14 mouse cellular contexts compared by ENCODE assay signal in the genomic region with DNA sequence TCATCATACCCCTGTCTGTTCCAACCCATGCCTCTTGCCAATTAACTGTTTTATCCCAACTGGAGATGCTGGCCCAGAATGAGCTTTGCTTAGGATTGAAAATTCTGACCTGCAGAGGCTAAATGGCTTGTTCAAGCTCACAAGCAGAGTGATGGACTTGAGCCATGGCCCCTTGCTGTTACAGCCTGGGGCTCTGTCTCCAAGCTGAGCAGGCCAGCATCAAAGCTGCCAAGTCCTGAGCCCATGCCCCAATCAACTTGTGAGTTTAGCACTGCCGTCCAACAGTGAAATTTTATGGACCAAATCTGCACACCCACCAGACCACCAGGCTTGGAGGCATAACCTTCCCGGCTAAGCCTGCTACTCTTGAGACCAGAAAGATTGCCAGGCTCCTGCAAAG.
DNase-seq lines count a peak whose midpoint lies in the region; ATAC-seq lines count a peak whose summit lies in the region.
"Had no signal": no experiment of that assay in that cellular context is flagged by ENCODE, and none has a peak within 500 bp of the region (broad histone marks: within the 10 kb centered on the region; RNA-seq: fewer than 3 reads in every experiment).

No protein-coding gene starts in this region.

- H3K9me3 ChIP-seq in embryonic facial prominence, embryonic 12.5 days = no peaks in the 10 kb centered on the region
- H3K9me3 ChIP-seq in embryonic facial prominence, embryonic 10.5 days = no peaks in the 10 kb centered on the region
- H3K9me3 ChIP-seq in forebrain, embryonic 16.5 days (ENCODE audit: control insufficient read depth, low read length) = no peaks in the 10 kb centered on the region
- H3K9me3 ChIP-seq in midbrain, embryonic 12.5 days = no peaks in the 10 kb centered on the region
- H3K9me3 ChIP-seq: heart, embryonic 15.5 days; liver, embryonic 12.5 days had no signal

- no peak for ATAC-seq in embryonic facial prominence, embryonic 12.5 days (ENCODE audit: insufficient number of reproducible peaks, insufficient read depth, low FRiP score, low TSS enrichment)
- ATAC-seq in forebrain, embryonic 16.5 days = peak; percentile 24
- ATAC-seq in midbrain, embryonic 12.5 days (ENCODE audit: low FRiP score, low read depth) = no peak
- ATAC-seq: liver, embryonic 12.5 days had no signal

- H3K4me3 ChIP-seq in embryonic facial prominence, embryonic 12.5 days = no peak overlapping the region
- no peak overlapping the region for H3K4me3 ChIP-seq in embryonic facial prominence, embryonic 10.5 days
- H3K4me3 ChIP-seq in forebrain, embryonic 16.5 days (replicated peaks; ENCODE audit: low read length) = peak overlapping the region; percentile 31
- peak overlapping the region; percentile 12; the same call in 1 of the 2 replicates for H3K4me3 ChIP-seq in midbrain, embryonic 12.5 days
- H3K4me3 ChIP-seq: heart, embryonic 15.5 days; liver, embryonic 12.5 days had no signal

- H3K4me2 ChIP-seq in embryonic facial prominence, embryonic 12.5 days (replicated peaks) = peak overlapping the region; percentile 35
- peak overlapping the region; percentile 56 for H3K4me2 ChIP-seq in forebrain, embryonic 16.5 days (ENCODE audit: low read length)
- peak overlapping the region; percentile 51 for H3K4me2 ChIP-seq in midbrain, embryonic 12.5 days (replicated peaks)
- H3K4me2 ChIP-seq: heart, embryonic 15.5 days; liver, embryonic 12.5 days had no signal

- DNase-seq in embryonic facial prominence, embryonic 10.5 days (ENCODE audit: low spot score) = no peak
- peak; percentile 25 for DNase-seq in cerebellum, adult 8-10 months
- DNase-seq in spleen, postnatal 4 days (ENCODE audit: low spot score in 2 of 2) = no peak
- no peak for DNase-seq in lung, postnatal 25 days (ENCODE audit: low spot score)
- no peak for DNase-seq in adrenal gland, postnatal 14 days
- DNase-seq: gastrocnemius, postnatal 14 days; kidney, adult 8-10 months; right cerebral cortex, postnatal 4 days had no signal

- H3K9ac ChIP-seq in embryonic facial prominence, embryonic 12.5 days = no peak overlapping the region
- 0 out of 2 replicates have a peak overlapping the region, but pooled peaks have one; percentile 5 for H3K9ac ChIP-seq in forebrain, embryonic 16.5 days (replicated peaks; ENCODE audit: low read depth, low read length)
- 0 out of 2 replicates have a peak overlapping the region, but pooled peaks have one; percentile 11 for H3K9ac ChIP-seq in midbrain, embryonic 12.5 days (replicated peaks)
- H3K9ac ChIP-seq: heart, embryonic 15.5 days; liver, embryonic 12.5 days had no signal

- no peaks in the 10 kb centered on the region for H3K27me3 ChIP-seq in embryonic facial prominence, embryonic 12.5 days
- no peaks in the 10 kb centered on the region for H3K27me3 ChIP-seq in embryonic facial prominence, embryonic 10.5 days (replicated peaks; ENCODE audit: low read depth, poor library complexity, severe bottlenecking)
- no peaks in the 10 kb centered on the region for H3K27me3 ChIP-seq in forebrain, embryonic 16.5 days (replicated peaks; ENCODE audit: control insufficient read depth, insufficient read depth, low read length)
- H3K27me3 ChIP-seq in midbrain, embryonic 12.5 days = no peaks in the 10 kb centered on the region; the same call in 1 of the 2 replicates
- H3K27me3 ChIP-seq: heart, embryonic 15.5 days had no signal

- WGBS in embryonic facial prominence, embryonic 12.5 days = 72% methylated on average over 2 of the region's 2 CpGs
- WGBS in embryonic facial prominence, embryonic 10.5 days = 55% methylated on average over 2 of the region's 2 CpGs
- 17% methylated on average over 2 of the region's 2 CpGs for WGBS in forebrain, embryonic 16.5 days
- 14% methylated on average over 2 of the region's 2 CpGs for WGBS in midbrain, embryonic 12.5 days

- H3K27ac ChIP-seq in embryonic facial prominence, embryonic 12.5 days = no peak overlapping the region
- no peak overlapping the region for H3K27ac ChIP-seq in embryonic facial prominence, embryonic 10.5 days (replicated peaks)
- H3K27ac ChIP-seq in forebrain, embryonic 16.5 days (ENCODE audit: low read length) = peak overlapping the region; percentile 24
- H3K27ac ChIP-seq in midbrain, embryonic 12.5 days (replicated peaks) = peak overlapping the region; percentile 69
- H3K27ac ChIP-seq: heart, embryonic 15.5 days; liver, embryonic 12.5 days; macrophage had no signal

- peaks cover 73% of the 10 kb centered on the region for H3K4me1 ChIP-seq in embryonic facial prominence, embryonic 12.5 days
- H3K4me1 ChIP-seq in embryonic facial prominence, embryonic 10.5 days = peaks cover 81% of the 10 kb centered on the region
- peaks cover 72% of the 10 kb centered on the region for H3K4me1 ChIP-seq in forebrain, embryonic 16.5 days (replicated peaks; ENCODE audit: control insufficient read depth, insufficient read depth, low read length)
- H3K4me1 ChIP-seq in midbrain, embryonic 12.5 days = peaks cover 88% of the 10 kb centered on the region
- H3K4me1 ChIP-seq: liver, embryonic 12.5 days had no signal

- H3K36me3 ChIP-seq in embryonic facial prominence, embryonic 12.5 days = peaks cover 26% of the 10 kb centered on the region
- H3K36me3 ChIP-seq in embryonic facial prominence, embryonic 10.5 days (replicated peaks) = peaks cover 67% of the 10 kb centered on the region
- H3K36me3 ChIP-seq in forebrain, embryonic 16.5 days (ENCODE audit: control insufficient read depth, insufficient read depth) = no peaks in the 10 kb centered on the region
- peaks cover 7% of the 10 kb centered on the region; the same call in 1 of the 2 replicates for H3K36me3 ChIP-seq in midbrain, embryonic 12.5 days
- H3K36me3 ChIP-seq: heart, embryonic 15.5 days had no signal

Comparison
In these comparisons a context has a peak if more than half of its experiments do, and no peak if none do; other contexts are left out.
1. H3K27ac ChIP-seq: peak in forebrain, embryonic 16.5 days (single experiment) and midbrain, embryonic 12.5 days (single experiment); none in embryonic facial prominence, embryonic 12.5 days (single experiment) and embryonic facial prominence, embryonic 10.5 days (single experiment).
2. H3K4me3 ChIP-seq: peak in forebrain, embryonic 16.5 days (single experiment) and midbrain, embryonic 12.5 days (single experiment); none in embryonic facial prominence, embryonic 12.5 days (single experiment) and embryonic facial prominence, embryonic 10.5 days (single experiment).
3. Peak in every context shown above with its lines, with median percentiles within 50 percentile points of each other: H3K4me2 ChIP-seq.